Mouse (Mus musculus) G1E (cell line): Measurements from ENCODE around the gene Hs2st1. TPM values are rescaled to one million over a fixed set of nuclear protein-coding genes. Genes with fewer than 3 reads are reported as not detected.

Experiments
- ATAC-seq: 2 replicates; pipeline ENCODE4 v1.8.0; 2016; ENCODE audit warnings: mild to moderate bottlenecking; ENCODE audit not compliant: insufficient number of reproducible peaks, poor library complexity, low FRiP score, severe bottlenecking; ENCODE audit errors: extremely low read depth
- DNase-seq: peaks from one replicate; pipeline ENCODE4 v3.0.0; 2012; ENCODE audit warnings: low spot score
- H3K27me3 ChIP-seq: 2 replicates; pipeline ENCODE4 v1.6.1; 2012; ENCODE audit warnings: mild to moderate bottlenecking, low read length, inconsistent platforms; ENCODE audit not compliant: insufficient read depth
- H3K36me3 ChIP-seq: replicated peaks from 2 replicates; pipeline ENCODE3; 2012; ENCODE audit warnings: mild to moderate bottlenecking, inconsistent platforms
- H3K4me1 ChIP-seq: 2 replicates; pipeline ENCODE4 v1.6.1; 2012; ENCODE audit warnings: low read depth, low read length, inconsistent platforms, mixed read lengths; ENCODE audit not compliant: insufficient read depth
- H3K4me3 ChIP-seq: 2 replicates; pipeline ENCODE4 v1.5.1; 2012; ENCODE audit warnings: low read depth, mild to moderate bottlenecking, inconsistent platforms, low read length, moderate library complexity, mixed read lengths
- H3K9me3 ChIP-seq: replicated peaks from 2 replicates; pipeline ENCODE4 v1.6.1; 2012; ENCODE audit warnings: inconsistent platforms
- CTCF ChIP-seq: IDR thresholded peaks from 2 replicates; pipeline ENCODE4 v1.5.1; 2012; ENCODE audit warnings: low read depth, low read length, inconsistent platforms, mixed read lengths
- GATA1 ChIP-seq: IDR thresholded peaks from 2 replicates; pipeline ENCODE4 v1.6.1; 2012; ENCODE audit warnings: borderline replicate concordance, low read length, inconsistent platforms, mixed read lengths
- GATA2 ChIP-seq: IDR thresholded peaks from 2 replicates; pipeline ENCODE4 v1.6.1; 2012; ENCODE audit warnings: low read depth, low read length, inconsistent platforms, borderline replicate concordance
- POLR2AphosphoS5 ChIP-seq: IDR thresholded peaks from 2 replicates; pipeline ENCODE4 v1.6.1; 2012; ENCODE audit warnings: low read depth, low read length, inconsistent platforms; ENCODE audit not compliant: insufficient replicate concordance
- TAL1 ChIP-seq: conservative IDR thresholded peaks from 2 replicates; pipeline ENCODE4 v1.6.1; 2012; ENCODE audit warnings: low read depth, low read length, inconsistent platforms, mixed read lengths
- polyA plus RNA-seq: library from polyadenylated mRNA; stranded (reverse); fragments of >175 nt; gene quantifications from 2 replicates; pipeline ENCODE4 v1.2.3, GENCODE M21; 2012
- total RNA-seq, 2 experiments: library from RNA; stranded (forward) in 1 of 2; stranded (reverse) in 1 of 2; fragments of 200-1000 nt in 1 of 2; fragments of >200 nt in 1 of 2; fragmentation: Nextera tagmentation in 1 of 2; gene quantifications; 2 replicates each; pipeline ENCODE4 v1.2.3; 2014 to 2017

The Hs2st1 gene
- total and polyA plus RNA-seq, 3 experiments = 6.1 to 40.6 (median 37.8) TPM

- DNase-seq (no peak), ATAC-seq (peak; percentile 50)
- Histone ChIP-seq H3K27me3 (no peaks in the 10 kb centered on the region), H3K9me3 (no peaks in the 10 kb centered on the region), H3K4me1 (peaks cover 23% of the 10 kb centered on the region), H3K36me3 (peaks cover 60% of the 10 kb centered on the region), H3K4me3 (no peak overlapping the region)
- TF ChIP-seq TAL1 = no peak
- no peak for TF ChIP-seq CTCF
- no peak for TF ChIP-seq GATA1
- TF ChIP-seq GATA2 = no peak
- no peak for TF ChIP-seq POLR2AphosphoS5
These were observed 103.8 kb downstream of the Hs2st1 start for GRCm38 (mm10) chr3:144466108-144466678.

GRCm38 (mm10) chr3:144462679-144463078 lies 107.3 kb downstream of the Hs2st1 start:
- Histone ChIP-seq H3K36me3 (peaks cover 73% of the 10 kb centered on the region), H3K4me1 (peaks cover 11% of the 10 kb centered on the region), H3K9me3 (no peaks in the 10 kb centered on the region), H3K27me3 (no peaks in the 10 kb centered on the region), H3K4me3 (no peak overlapping the region)
- TF ChIP-seq POLR2AphosphoS5 (no peak), TAL1 (no peak), GATA1 (no peak), CTCF (no peak), GATA2 (no peak)
- no peak for DNase-seq
- ATAC-seq = no peak

GRCm38 (mm10) chr3:144460183-144460788 lies 109.7 kb downstream of the Hs2st1 start:
- TF ChIP-seq TAL1 (no peak), GATA2 (no peak), POLR2AphosphoS5 (no peak), GATA1 (no peak), CTCF (no peak)
- no peak for ATAC-seq
- H3K36me3 ChIP-seq = peaks cover 89% of the 10 kb centered on the region
- H3K9me3 ChIP-seq = no peaks in the 10 kb centered on the region
- H3K27me3 ChIP-seq = no peaks in the 10 kb centered on the region
- H3K4me1 ChIP-seq = no peaks in the 10 kb centered on the region
- H3K4me3 ChIP-seq = no peak overlapping the region
- DNase-seq = no peak

- H3K36me3 ChIP-seq = peaks cover 89% of the 10 kb centered on the region
- no peak for DNase-seq
- no peak for TF ChIP-seq GATA1
- no peak for TF ChIP-seq POLR2AphosphoS5
- no peak for TF ChIP-seq GATA2
- no peak for TF ChIP-seq CTCF
- no peak for TF ChIP-seq TAL1
These were observed 110.7 kb downstream of the Hs2st1 start for GRCm38 (mm10) chr3:144459285-144459697.

GRCm38 (mm10) chr3:144453701-144454430 lies 116.1 kb downstream of the Hs2st1 start:
- DNase-seq (peak; percentile 36), ATAC-seq (peak; percentile 79)
- TF ChIP-seq POLR2AphosphoS5 = no peak
- peak; percentile 88 for TF ChIP-seq CTCF
- no peak for TF ChIP-seq GATA1
- no peak for TF ChIP-seq TAL1
- TF ChIP-seq GATA2 = no peak
- H3K27me3 ChIP-seq = no peaks in the 10 kb centered on the region
- peaks cover 6% of the 10 kb centered on the region for H3K4me1 ChIP-seq
- H3K4me3 ChIP-seq = no peak overlapping the region
- H3K36me3 ChIP-seq = peaks cover 81% of the 10 kb centered on the region
- no peaks in the 10 kb centered on the region for H3K9me3 ChIP-seq

More at GRCm38 (mm10) chr3:144459285-144459697, 110.7 kb downstream of the Hs2st1 start:
- no peak for ATAC-seq
- H3K4me3 ChIP-seq = no peak overlapping the region
- no peaks in the 10 kb centered on the region for H3K4me1 ChIP-seq
- no peaks in the 10 kb centered on the region for H3K9me3 ChIP-seq
- H3K27me3 ChIP-seq = no peaks in the 10 kb centered on the region

GRCm38 (mm10) chr3:144448977-144449376 lies 121.0 kb downstream of the Hs2st1 start:
- TF ChIP-seq TAL1 (no peak), POLR2AphosphoS5 (no peak), GATA2 (no peak), CTCF (no peak), GATA1 (no peak)
- Histone ChIP-seq H3K9me3 (no peaks in the 10 kb centered on the region), H3K27me3 (no peaks in the 10 kb centered on the region), H3K4me1 (peaks cover 11% of the 10 kb centered on the region), H3K36me3 (peaks cover 85% of the 10 kb centered on the region), H3K4me3 (no peak overlapping the region)
- ATAC-seq (no peak), DNase-seq (no peak)
